Mouse (Mus musculus): ENCODE results near the gene Vps26c. TPM values are rescaled to one million over a fixed set of nuclear protein-coding genes. Genes with fewer than 3 reads are reported as not detected.

Vps26c gene
- total and polyA plus RNA-seq, 3 experiments, result 40.0 to 75.5 (median 46.9) TPM

GRCm38 (mm10) chr16:94517606-94518005 is 9.0 kb downstream of the Vps26c start:
- Histone ChIP-seq H3K27ac (ENCODE audit: insufficient read depth, low read depth) (no peak overlapping the region), H3K79me2 (replicated peaks; ENCODE audit: control insufficient read depth, extremely low read depth, insufficient read depth, poor library complexity, severe bottlenecking) (no peaks in the 10 kb centered on the region), H3K36me3 (replicated peaks in 1 of 2; ENCODE audit: control insufficient read depth in 1 of 2, insufficient read depth in 1 of 2, low read length in 1 of 2) (peaks cover 14 to 75% of the 10 kb centered on the region in 2 experiments), H3K9me3 (replicated peaks; ENCODE audit: low read length) (peaks cover 6% of the 10 kb centered on the region), H3K4me1 (ENCODE audit: control insufficient read depth in 1 of 2, insufficient read depth in 2 of 2) (peaks cover 14 to 52% of the 10 kb centered on the region in 2 experiments), H3K4me2 (ENCODE audit: insufficient read depth, low read depth, poor library complexity, severe bottlenecking) (no peak overlapping the region), H3K9ac (ENCODE audit: insufficient read depth, low read depth) (no peak overlapping the region), H3K4me3 (replicated peaks in 1 of 3; ENCODE audit: low read depth in 2 of 3, low read length in 2 of 3, poor library complexity in 1 of 3) (no peak overlapping the region), H3K27me3 (replicated peaks) (no peaks in the 10 kb centered on the region)
- DNase-seq (ENCODE audit: extremely low read depth), result no peak
- dilution Hi-C loops (cut with MboI; ENCODE audit: extremely low pct_ligation_motif_present, extremely low pct_unique_long_range_greater_than_20kb, low sequenced_read_pairs) (no loop called here), in situ Hi-C loops (cut with MboI; ENCODE audit: low pct_ligation_motif_present, low pct_unique_long_range_greater_than_20kb, low sequenced_read_pairs) (no loop called here)
- TF ChIP-seq ZNF384 (IDR thresholded peaks at IDR 0.05; ENCODE audit: low read depth, low read length) (no peak), USF1 (IDR thresholded peaks at IDR 0.05; ENCODE audit: low read depth, low read length) (no peak), MXI1 (IDR thresholded peaks at IDR 0.05; ENCODE audit: low read depth, low read length) (no peak), POLR2AphosphoS2 (IDR thresholded peaks at IDR 0.05; ENCODE audit: low read depth, low read length) (no peak)

GRCm38 (mm10) chr16:94509983-94510382 is 16.6 kb downstream of the Vps26c start:
- in situ Hi-C loops (cut with MboI; ENCODE audit: low pct_ligation_motif_present, low pct_unique_long_range_greater_than_20kb, low sequenced_read_pairs), result no loop called here
- peaks cover 6% of the 10 kb centered on the region for H3K9me3 ChIP-seq (replicated peaks; ENCODE audit: low read length)
- DNase-seq (ENCODE audit: extremely low read depth), result no peak
- no peak overlapping the region for H3K27ac ChIP-seq (ENCODE audit: insufficient read depth, low read depth)
- TF ChIP-seq PAX5 (IDR thresholded peaks at IDR 0.05; ENCODE audit: low read length) (no peak), KAT2A (IDR thresholded peaks at IDR 0.05; ENCODE audit: insufficient replicate concordance, low read length) (no peak), USF2 (conservative IDR thresholded peaks at IDR 0.05; ENCODE audit: low read depth, low read length) (no peak), ELF1 (IDR thresholded peaks at IDR 0.05; ENCODE audit: low read depth, low read length) (no peak)
- no peaks in the 10 kb centered on the region for H3K27me3 ChIP-seq (replicated peaks)
- dilution Hi-C loops (cut with MboI; ENCODE audit: extremely low pct_ligation_motif_present, extremely low pct_unique_long_range_greater_than_20kb, low sequenced_read_pairs), result no loop called here
- peaks cover 54 to 87% of the 10 kb centered on the region in 2 experiments for H3K36me3 ChIP-seq (replicated peaks in 1 of 2; ENCODE audit: control insufficient read depth in 1 of 2, insufficient read depth in 1 of 2, low read length in 1 of 2)
- no peaks in the 10 kb centered on the region for H3K4me1 ChIP-seq (ENCODE audit: control insufficient read depth in 1 of 2, insufficient read depth in 2 of 2)
- no peak overlapping the region for H3K4me3 ChIP-seq (replicated peaks in 1 of 3; ENCODE audit: low read depth in 2 of 3, low read length in 2 of 3, poor library complexity in 1 of 3)
- no peaks in the 10 kb centered on the region for H3K79me2 ChIP-seq (replicated peaks; ENCODE audit: control insufficient read depth, extremely low read depth, insufficient read depth, poor library complexity, severe bottlenecking)
- H3K9ac ChIP-seq (ENCODE audit: insufficient read depth, low read depth), result no peak overlapping the region
- H3K4me2 ChIP-seq (ENCODE audit: insufficient read depth, low read depth, poor library complexity, severe bottlenecking), result no peak overlapping the region

DNA sequence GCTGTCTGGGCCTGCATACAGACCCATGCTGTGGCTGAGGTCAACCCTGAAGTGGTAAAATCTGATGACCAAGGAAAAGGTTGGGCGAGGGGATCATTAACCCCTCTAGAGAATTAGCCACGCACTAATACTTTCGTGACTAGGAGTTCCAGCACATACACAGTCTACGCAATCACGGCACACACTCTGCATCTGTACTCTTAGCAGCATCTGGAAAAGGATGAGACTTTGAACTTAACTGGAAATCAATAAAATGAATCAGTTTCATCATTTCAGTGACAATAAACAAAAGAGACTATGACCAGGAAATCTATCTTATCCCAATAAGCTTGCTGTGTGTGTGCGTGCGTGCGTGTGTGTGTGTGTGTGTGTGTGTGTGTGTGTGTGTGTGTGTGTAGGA is 17.9 kb downstream of the Vps26c start:
- H3K4me1 ChIP-seq (ENCODE audit: control insufficient read depth in 1 of 2, insufficient read depth in 2 of 2), result no peaks in the 10 kb centered on the region
- TF ChIP-seq MYC (IDR thresholded peaks at IDR 0.05; ENCODE audit: low read depth, low read length), result no peak
- TF ChIP-seq PAX5 (IDR thresholded peaks at IDR 0.05; ENCODE audit: low read length), result no peak
- no peak for TF ChIP-seq MAX (IDR thresholded peaks at IDR 0.05; ENCODE audit: low read length)
- no peak for TF ChIP-seq CHD1 (IDR thresholded peaks at IDR 0.05; ENCODE audit: low read depth, low read length)
- no peak for TF ChIP-seq SIN3A (IDR thresholded peaks at IDR 0.05; ENCODE audit: low read length)
- no peak for TF ChIP-seq RAD21 (IDR thresholded peaks at IDR 0.05; ENCODE audit: low read depth, low read length)
- DNase-seq (ENCODE audit: extremely low read depth), result no peak
- in situ Hi-C loops (cut with MboI; ENCODE audit: low pct_ligation_motif_present, low pct_unique_long_range_greater_than_20kb, low sequenced_read_pairs), result no loop called here
- peaks cover 6% of the 10 kb centered on the region for H3K9me3 ChIP-seq (replicated peaks; ENCODE audit: low read length)
- no peaks in the 10 kb centered on the region for H3K79me2 ChIP-seq (replicated peaks; ENCODE audit: control insufficient read depth, extremely low read depth, insufficient read depth, poor library complexity, severe bottlenecking)
- no peak overlapping the region for H3K27ac ChIP-seq (ENCODE audit: insufficient read depth, low read depth)
- no peaks in the 10 kb centered on the region for H3K27me3 ChIP-seq (replicated peaks)
- H3K9ac ChIP-seq (ENCODE audit: insufficient read depth, low read depth), result no peak overlapping the region
- H3K4me2 ChIP-seq (ENCODE audit: insufficient read depth, low read depth, poor library complexity, severe bottlenecking), result no peak overlapping the region
- dilution Hi-C loops (cut with MboI; ENCODE audit: extremely low pct_ligation_motif_present, extremely low pct_unique_long_range_greater_than_20kb, low sequenced_read_pairs), result no loop called here
- no peak overlapping the region for H3K4me3 ChIP-seq (replicated peaks in 1 of 3; ENCODE audit: low read depth in 2 of 3, low read length in 2 of 3, poor library complexity in 1 of 3)
- peaks cover 64 to 91% of the 10 kb centered on the region in 2 experiments for H3K36me3 ChIP-seq (replicated peaks in 1 of 2; ENCODE audit: control insufficient read depth in 1 of 2, insufficient read depth in 1 of 2, low read length in 1 of 2)
